Mouse (Mus musculus): ENCODE data around the gene Apol10b. TPM values are rescaled to one million over a fixed set of nuclear protein-coding genes. Genes with fewer than 3 reads are reported as not detected.

The Apol10b gene
- polyA plus RNA-seq (2012; rRNA removed) = 0.02 and 0.05 TPM in 2 replicates

DNA sequence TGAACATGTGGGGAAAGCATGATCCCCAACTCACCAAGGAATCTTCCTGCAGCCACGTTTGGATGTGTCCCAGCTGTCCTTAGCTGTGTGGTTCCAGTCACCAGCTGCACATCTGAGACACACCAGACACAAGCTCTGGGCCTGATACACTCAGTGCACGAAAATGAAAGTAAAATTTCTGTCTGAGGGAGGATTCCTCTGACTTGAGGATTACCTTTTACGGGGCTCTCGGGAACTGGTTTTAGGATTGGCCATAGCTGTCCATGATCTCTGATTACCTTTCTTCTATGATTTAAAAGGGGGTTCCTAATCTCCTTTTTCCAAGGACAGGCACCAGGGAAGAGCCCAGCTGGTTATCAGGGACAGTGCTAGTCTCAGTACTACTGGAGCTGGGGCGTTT, at the start of gene Apol10b:
Apol10b (minus strand) TSS at position 165 of the 400 bp plus-strand sequence.

DNA sequence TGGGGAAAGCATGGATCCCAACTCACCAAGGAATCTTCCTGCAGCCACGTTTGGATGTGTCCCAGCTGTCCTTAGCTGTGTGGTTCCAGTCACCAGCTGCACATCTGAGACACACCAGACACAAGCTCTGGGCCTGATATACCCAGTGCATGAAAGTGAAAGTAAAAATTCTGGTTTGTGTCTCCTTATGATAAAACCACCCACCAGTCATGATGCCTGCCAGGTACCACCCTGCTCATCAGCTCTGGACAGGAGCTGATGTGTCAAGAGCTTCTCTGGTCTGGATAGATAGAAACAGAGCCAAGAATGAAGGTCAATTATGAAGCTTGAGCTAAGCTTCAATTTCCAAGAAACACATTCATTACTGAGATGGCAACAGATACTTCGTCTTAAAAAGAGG, 47.3 kb upstream of the Apol10b start, which contains the start of gene Apol11b:
Apol11b (minus strand) TSS at position 111 of the 400 bp plus-strand sequence.

DNA sequence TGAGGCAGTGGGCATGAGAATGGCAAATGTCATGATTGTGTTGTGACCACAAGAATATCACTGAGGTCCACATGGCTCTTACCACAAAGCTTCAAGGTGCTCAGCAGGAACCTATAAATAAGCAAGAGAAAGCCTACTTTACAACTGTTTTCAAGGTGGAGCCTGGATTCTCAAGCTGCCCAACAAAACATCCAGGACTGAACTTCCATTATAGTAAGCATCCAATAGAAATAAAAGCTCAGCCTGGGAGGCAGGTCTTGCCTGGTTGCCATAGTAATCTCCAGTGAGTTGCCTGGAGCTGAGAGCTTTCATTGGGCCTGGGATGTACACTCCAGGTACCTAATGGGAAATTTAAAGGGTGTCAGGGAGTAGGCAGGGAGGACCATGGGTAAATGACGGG, 3.0 kb upstream of the Apol10b start, which contains the start of gene Gm36245:
Gm36245 (plus strand) TSS at position 301 of the 400 bp plus-strand sequence.

DNA sequence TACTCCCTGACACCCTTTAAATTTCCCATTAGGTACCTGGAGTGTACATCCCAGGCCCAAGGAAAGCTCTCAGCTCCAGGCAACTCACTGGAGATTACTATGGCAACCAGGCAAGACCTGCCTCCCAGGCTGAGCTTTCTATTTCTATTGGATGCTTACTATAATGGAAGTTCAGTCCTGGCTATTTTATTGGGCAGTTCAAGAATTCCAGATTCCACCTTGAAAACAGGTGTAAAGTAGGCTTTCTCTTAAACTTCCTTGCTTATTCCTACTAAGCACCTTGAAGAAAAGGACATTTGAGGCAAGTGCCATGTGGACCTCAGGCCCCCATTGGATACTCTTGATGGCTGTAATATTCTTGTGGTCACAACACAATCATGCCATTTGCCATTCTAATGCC, 34.1 kb downstream of the Apol10b start, which contains the start of gene 1700025B11Rik:
1700025B11Rik (minus strand) TSS at position 101 of the 400 bp plus-strand sequence.

Other genes with a start within 250 kb of the Apol10b start
- not detected in 2 replicates for gene Apol7a, start 197.0 kb downstream of the Apol10b start, polyA plus RNA-seq (2012; rRNA removed)
- 0.04 TPM in 1 of 2 replicates, not detected in the other for gene Apol9a, start 185.0 kb downstream of the Apol10b start, polyA plus RNA-seq (2012; rRNA removed)
- gene Apol7b, start 148.6 kb downstream of the Apol10b start, polyA plus RNA-seq (2012; rRNA removed) = not detected in 2 replicates
- gene Apol10a, start 119.1 kb downstream of the Apol10b start, polyA plus RNA-seq (2012; rRNA removed) = 0.02 TPM in 1 of 2 replicates, not detected in the other
- 0.04 TPM in 1 of 2 replicates, not detected in the other for gene Apol11a, start 87.9 kb downstream of the Apol10b start, polyA plus RNA-seq (2012; rRNA removed)
- gene Apol7c, start 62.8 kb downstream of the Apol10b start, polyA plus RNA-seq (2012; rRNA removed) = not detected in 2 replicates
- gene 1700025B11Rik, start 34.2 kb downstream of the Apol10b start, polyA plus RNA-seq (2012; rRNA removed) = not detected in 2 replicates
- gene Gm36245, start 3.1 kb upstream of the Apol10b start, polyA plus RNA-seq (2012; rRNA removed) = not detected in 2 replicates
- 0.06 TPM in 1 of 2 replicates, not detected in the other for gene Apol11b, start 47.2 kb upstream of the Apol10b start, polyA plus RNA-seq (2012; rRNA removed)
- not detected in 2 replicates for gene Apol7e, start 102.7 kb upstream of the Apol10b start, polyA plus RNA-seq (2012; rRNA removed)
- gene Apol9b, start 132.9 kb upstream of the Apol10b start, polyA plus RNA-seq (2012; rRNA removed) = not detected in 2 replicates
- 1.8 and 2.2 TPM in 2 replicates for gene Apol8, start 160.9 kb upstream of the Apol10b start, polyA plus RNA-seq (2012; rRNA removed)
- gene Myh9, start 246.1 kb upstream of the Apol10b start, polyA plus RNA-seq (2012; rRNA removed) = 42.6 and 69.3 TPM in 2 replicates